Mouse (Mus musculus) ES-Bruce4 (cell line): Measurements from ENCODE around the gene Acvrl1. TPM values are rescaled to one million over a fixed set of nuclear protein-coding genes. Genes with fewer than 3 reads are reported as not detected.

Experiments used
- H3K27ac ChIP-seq: 2 replicates; pipeline ENCODE4 v1.5.1; 2012; ENCODE audit warnings: low read length, inconsistent platforms; ENCODE audit not compliant: insufficient read depth
- H3K27me3 ChIP-seq: 2 replicates; pipeline ENCODE4 v1.6.1; 2012; ENCODE audit warnings: mild to moderate bottlenecking, low read length, inconsistent platforms; ENCODE audit not compliant: control insufficient read depth, poor library complexity, insufficient read depth, severe bottlenecking
- H3K36me3 ChIP-seq: 2 replicates; pipeline ENCODE4 v1.6.1; 2012; ENCODE audit warnings: inconsistent platforms, mild to moderate bottlenecking, low read length, moderate library complexity; ENCODE audit not compliant: control insufficient read depth, poor library complexity, insufficient read depth, severe bottlenecking
- H3K4me1 ChIP-seq: one replicate; pipeline ENCODE4 v1.8.1; 2011; ENCODE audit warnings: low read length; ENCODE audit not compliant: control insufficient read depth, insufficient read depth
- H3K4me3 ChIP-seq: 2 replicates; pipeline ENCODE4 v1.5.1; 2011; ENCODE audit warnings: low read depth, mild to moderate bottlenecking, low read length
- H3K9ac ChIP-seq: 2 replicates; pipeline ENCODE4 v1.6.1; 2012; ENCODE audit warnings: low read depth, mild to moderate bottlenecking, inconsistent platforms; ENCODE audit not compliant: poor library complexity, severe bottlenecking
- H3K9me3 ChIP-seq: replicated peaks from 2 replicates; pipeline ENCODE4 v1.6.1; 2012; ENCODE audit warnings: mild to moderate bottlenecking, low read length, inconsistent platforms; ENCODE audit not compliant: control insufficient read depth, poor library complexity, insufficient read depth, severe bottlenecking
- CTCF ChIP-seq: IDR thresholded peaks from one replicate; pipeline ENCODE4 v1.8.1; 2011; ENCODE audit warnings: low read depth, low read length
- EP300 ChIP-seq: IDR thresholded peaks from 2 replicates; pipeline ENCODE4 v1.6.1; 2011; ENCODE audit warnings: low read depth, low read length; ENCODE audit not compliant: insufficient read depth
- POLR2A ChIP-seq: IDR thresholded peaks from one replicate; pipeline ENCODE4 v1.8.1; 2011; ENCODE audit warnings: low read length; ENCODE audit not compliant: insufficient read depth
- polyA plus RNA-seq: library from polyadenylated mRNA; stranded (reverse); fragments of >200 nt; gene quantifications from 2 replicates; pipeline ENCODE4 v1.2.4, GENCODE M21; 2011; ENCODE audit warnings: low read depth; ENCODE audit not compliant: missing spikeins, insufficient read depth, insufficient read length

Gene Acvrl1
- polyA plus RNA-seq, 1 experiment = 2.7 TPM

DNA sequence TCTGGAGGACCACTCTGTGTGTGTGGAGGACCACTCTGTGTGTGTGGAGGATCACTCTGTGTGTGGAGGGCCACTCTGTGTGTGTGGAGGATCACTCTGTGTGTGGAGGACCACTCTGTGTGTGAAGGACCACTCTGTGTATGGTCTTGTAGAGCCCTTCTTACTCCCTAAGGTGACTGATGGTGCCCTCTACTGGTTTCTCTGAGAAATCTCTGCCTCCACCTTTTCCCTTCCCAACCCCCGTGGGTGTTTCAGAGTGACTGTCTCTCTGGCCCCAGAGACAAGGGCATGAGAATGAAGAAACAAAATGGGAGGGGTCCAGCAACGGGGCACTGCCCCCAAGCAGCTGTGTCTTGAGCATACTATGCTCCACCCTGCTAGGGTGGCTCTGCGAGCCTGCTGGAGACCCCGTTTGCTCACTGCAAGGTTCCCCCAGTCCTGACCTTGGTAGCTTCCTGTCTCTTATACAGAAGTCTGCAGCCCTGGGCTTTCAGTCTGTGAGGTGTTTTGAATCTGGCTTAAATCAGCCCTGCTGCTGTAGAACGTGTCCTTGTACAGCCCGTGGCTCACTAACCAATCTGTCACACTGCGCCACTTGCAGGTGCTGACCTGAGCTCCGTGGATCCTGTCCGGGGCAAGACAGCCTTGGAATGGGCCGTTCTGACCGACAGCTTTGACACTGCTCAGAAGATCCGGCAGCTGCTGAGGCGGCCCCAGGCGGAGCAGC lies 9.8 kb upstream of the Acvrl1 start:
- H3K4me1 ChIP-seq = peaks cover 3% of the 10 kb centered on the region
- no peaks in the 10 kb centered on the region for H3K36me3 ChIP-seq
- H3K9ac ChIP-seq = 0 out of 2 replicates have a peak overlapping the region, but pooled peaks have one; percentile 14
- TF ChIP-seq CTCF (peak; percentile 47), EP300 (no peak)
- no peak overlapping the region for H3K27ac ChIP-seq
- no peak overlapping the region for H3K4me3 ChIP-seq
- H3K27me3 ChIP-seq = no peaks in the 10 kb centered on the region
- peaks cover 2% of the 10 kb centered on the region; the same call in 1 of the 2 replicates for H3K9me3 ChIP-seq

DNA sequence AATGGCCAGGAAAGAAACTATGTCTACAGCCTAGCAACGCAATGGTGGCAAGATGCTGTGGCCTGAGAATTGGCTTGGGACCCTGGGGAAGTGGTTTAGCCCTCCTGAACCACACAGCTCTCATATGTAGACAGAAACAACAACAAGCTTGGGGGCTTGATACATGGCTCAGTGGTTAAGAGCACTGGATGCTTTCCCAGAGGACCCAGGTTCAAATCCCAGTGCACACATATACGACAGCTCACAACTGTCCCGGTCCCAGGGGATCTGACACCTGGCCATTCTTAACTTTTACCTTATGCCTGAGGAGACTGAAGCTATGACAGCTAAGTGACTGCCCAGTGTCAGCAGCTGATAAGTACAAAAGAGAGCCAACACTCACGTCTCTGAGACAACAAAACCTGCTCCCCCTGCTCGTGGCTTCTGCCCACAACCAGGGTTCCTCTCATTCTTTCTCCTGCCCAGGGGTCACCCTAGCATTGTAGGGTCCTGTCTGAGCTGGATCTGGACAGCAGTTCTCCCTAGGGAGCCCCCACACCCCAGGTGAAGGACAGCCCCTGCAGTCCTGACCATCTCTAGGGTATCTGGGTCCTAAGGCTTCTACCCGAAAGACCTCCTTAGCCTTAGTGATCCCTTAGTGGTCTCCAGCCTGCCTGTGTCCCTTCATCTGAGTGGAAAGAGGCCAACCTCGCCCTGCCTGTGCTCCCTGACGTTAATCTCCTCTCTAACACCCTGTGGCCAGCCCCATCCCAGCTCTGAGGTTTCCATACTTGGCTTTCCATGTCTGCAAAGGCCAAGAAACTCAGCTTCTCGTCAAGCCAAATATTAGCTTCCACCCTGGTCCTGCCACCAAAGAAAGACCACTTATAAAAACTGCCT lies 6.7 kb upstream of the Acvrl1 start:
- Histone ChIP-seq H3K27ac (no peak overlapping the region), H3K4me1 (peaks cover 3% of the 10 kb centered on the region), H3K4me3 (no peak overlapping the region), H3K9me3 (no peaks in the 10 kb centered on the region), H3K9ac (no peak overlapping the region), H3K36me3 (no peaks in the 10 kb centered on the region), H3K27me3 (no peaks in the 10 kb centered on the region)
- no peak for TF ChIP-seq EP300
- no peak for TF ChIP-seq POLR2A
- TF ChIP-seq CTCF = no peak

DNA sequence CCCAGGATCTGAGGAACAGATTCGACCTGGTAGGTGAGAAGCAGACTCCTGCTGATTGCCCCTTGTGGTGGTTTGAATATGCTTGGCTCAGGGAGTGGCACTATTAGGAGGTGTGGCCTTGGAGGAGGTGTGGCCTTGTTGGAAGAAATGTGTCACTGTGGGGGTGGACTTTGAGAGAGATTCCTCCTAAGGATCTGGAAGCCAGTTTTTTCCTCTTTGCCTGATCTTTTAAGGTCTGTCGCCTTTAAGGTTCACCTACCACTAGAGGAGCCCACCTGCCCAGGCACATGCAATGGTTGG lies 6.1 kb upstream of the Acvrl1 start:
- Histone ChIP-seq H3K36me3 (no peaks in the 10 kb centered on the region), H3K9ac (no peak overlapping the region), H3K9me3 (no peaks in the 10 kb centered on the region), H3K27ac (no peak overlapping the region), H3K4me1 (peaks cover 3% of the 10 kb centered on the region), H3K4me3 (no peak overlapping the region), H3K27me3 (no peaks in the 10 kb centered on the region)
- TF ChIP-seq EP300 = no peak
- no peak for TF ChIP-seq CTCF
- no peak for TF ChIP-seq POLR2A

DNA sequence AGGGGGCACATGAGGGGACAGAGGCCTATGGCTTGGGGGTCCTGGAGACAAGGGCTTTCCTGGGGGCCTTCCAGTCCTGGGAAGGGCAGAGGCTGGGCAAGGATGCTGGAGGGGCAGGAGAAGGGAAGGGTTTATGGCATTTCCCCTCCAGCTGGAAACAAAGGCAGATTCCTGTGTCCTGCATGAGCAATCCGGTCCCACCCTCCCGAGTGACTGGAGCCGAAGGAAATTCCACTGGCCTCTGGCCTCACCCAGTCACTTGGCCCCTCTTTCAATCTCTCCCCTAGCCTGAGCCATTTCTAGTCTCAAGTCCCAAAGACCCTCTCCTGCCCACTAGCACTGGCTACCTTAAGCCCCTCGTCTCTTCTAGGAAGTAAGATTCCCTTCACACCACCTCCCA lies 5.1 kb upstream of the Acvrl1 start:
- Histone ChIP-seq H3K9ac (no peak overlapping the region), H3K36me3 (no peaks in the 10 kb centered on the region), H3K27ac (no peak overlapping the region), H3K4me1 (peaks cover 3% of the 10 kb centered on the region), H3K27me3 (no peaks in the 10 kb centered on the region), H3K9me3 (no peaks in the 10 kb centered on the region), H3K4me3 (no peak overlapping the region)
- no peak for TF ChIP-seq POLR2A

DNA sequence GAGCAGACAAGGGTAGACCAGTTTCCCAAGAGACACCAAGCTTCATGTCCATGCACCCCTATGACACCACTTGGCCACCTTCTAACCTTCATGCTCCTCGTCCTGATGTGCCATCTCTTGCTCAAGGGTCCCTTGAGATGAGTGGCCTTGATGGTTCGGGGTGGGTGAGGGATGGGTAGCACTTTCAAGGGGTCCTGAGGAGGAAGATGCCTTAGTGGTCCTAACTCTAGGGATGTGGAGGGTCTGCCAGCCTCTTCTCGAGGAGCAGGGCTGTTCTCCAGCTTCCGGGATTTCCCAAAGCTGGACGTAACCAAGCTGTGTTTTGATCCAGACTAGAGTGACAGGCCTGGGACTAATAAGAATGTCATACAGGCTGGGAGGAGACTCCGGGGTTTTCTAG lies 2.8 kb upstream of the Acvrl1 start:
- H3K36me3 ChIP-seq = no peaks in the 10 kb centered on the region
- H3K9ac ChIP-seq = no peak overlapping the region
- H3K9me3 ChIP-seq = no peaks in the 10 kb centered on the region
- no peak overlapping the region for H3K4me3 ChIP-seq
- H3K4me1 ChIP-seq = peaks cover 3% of the 10 kb centered on the region
- TF ChIP-seq CTCF (no peak), EP300 (no peak), POLR2A (no peak)
- no peak overlapping the region for H3K27ac ChIP-seq
- H3K27me3 ChIP-seq = no peaks in the 10 kb centered on the region

DNA sequence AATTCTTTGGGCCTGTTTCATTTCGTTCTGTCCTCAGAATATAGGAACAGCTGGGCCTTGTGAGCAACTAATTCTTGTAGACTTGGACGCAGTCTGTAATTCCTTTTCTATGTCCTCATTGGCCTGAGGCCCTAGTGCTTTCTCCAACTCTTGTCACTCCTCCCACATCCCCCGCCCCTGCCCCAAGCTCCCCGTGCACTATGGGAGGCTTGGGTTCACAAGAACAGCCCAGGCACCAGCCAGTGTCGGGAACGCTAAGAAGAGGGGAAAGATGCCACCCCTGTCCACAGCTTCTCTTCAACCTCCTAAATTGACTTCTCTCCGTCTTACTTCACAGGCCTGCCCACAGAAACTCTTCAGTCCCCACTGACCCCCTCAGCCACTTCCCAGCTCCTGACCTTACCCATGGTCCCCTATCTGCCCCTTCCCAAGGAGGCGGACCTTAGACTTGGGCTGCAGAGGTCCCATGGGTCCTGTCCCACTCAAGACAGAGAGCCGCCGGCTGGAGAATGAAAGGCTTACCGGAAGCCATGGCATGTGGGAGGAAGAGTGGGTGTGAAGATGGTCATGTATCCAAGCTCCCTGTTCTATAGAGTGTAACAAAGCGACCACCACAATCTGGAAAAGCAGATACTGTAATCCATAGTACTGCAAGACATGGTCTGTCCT lies 1.3 kb upstream of the Acvrl1 start:
- H3K27ac ChIP-seq = no peak overlapping the region
- no peak for TF ChIP-seq POLR2A
- no peak for TF ChIP-seq CTCF
- no peak for TF ChIP-seq EP300
- no peaks in the 10 kb centered on the region for H3K27me3 ChIP-seq
- no peaks in the 10 kb centered on the region for H3K9me3 ChIP-seq
- H3K4me1 ChIP-seq = peaks cover 3% of the 10 kb centered on the region
- no peaks in the 10 kb centered on the region for H3K36me3 ChIP-seq
- H3K4me3 ChIP-seq = no peak overlapping the region
- no peak overlapping the region for H3K9ac ChIP-seq
